Comparison of ENCODE assay signal across 15 mouse cellular contexts in genomic region chr2:38040845-38041244, GRCm38 (mm10).
DNase-seq lines count a peak whose midpoint lies in the region; ATAC-seq lines count a peak whose summit lies in the region.
"Had no signal": no experiment of that assay in that cellular context is flagged by ENCODE, and none has a peak within 500 bp of the region (broad histone marks: within the 10 kb centered on the region; RNA-seq: fewer than 3 reads in every experiment).

No protein-coding gene starts in this region.

- peak; percentile 18 for DNase-seq in hindbrain, embryonic 10.5 days (ENCODE audit: low spot score)
- DNase-seq in embryo, embryonic 10 days (ENCODE audit: low spot score): peak; percentile 58
- peak; percentile 74 for DNase-seq in kidney, adult 18-20 months
- DNase-seq in kidney, postnatal 4 days: peak; percentile 61 to 76
- no peak for DNase-seq in gastrocnemius, postnatal 14 days
- DNase-seq in heart, postnatal 10 days: no peak
- no peak for DNase-seq in left cerebral cortex, adult 9 months (ENCODE audit: low spot score in 2 of 2)
- DNase-seq: liver, postnatal 0 days; right cerebral cortex, postnatal 14 days; thymus, postnatal 14 days had no signal

- intact Hi-C loops in gastrocnemius, postnatal 14 days (cut with DNase I; ENCODE audit: low total_unique reads): no loop called here
- intact Hi-C loops in heart, postnatal 10 days (cut with DNase I): no loop called here

- no peaks in the 10 kb centered on the region for H3K27me3 ChIP-seq in hindbrain, embryonic 10.5 days (ENCODE audit: insufficient read depth, poor library complexity, severe bottlenecking)
- H3K27me3 ChIP-seq in hindbrain, embryonic 16.5 days (replicated peaks; ENCODE audit: control insufficient read depth, insufficient read depth, low read length): no peaks in the 10 kb centered on the region
- H3K27me3 ChIP-seq: limb, embryonic 12.5 days; neural tube, embryonic 12.5 days had no signal

- H3K9ac ChIP-seq in hindbrain, embryonic 16.5 days (ENCODE audit: low read depth, low read length): no peak overlapping the region
- H3K9ac ChIP-seq: limb, embryonic 12.5 days; liver, postnatal 0 days; neural tube, embryonic 12.5 days had no signal

- H3K4me3 ChIP-seq in hindbrain, embryonic 10.5 days: no peak overlapping the region
- H3K4me3 ChIP-seq in hindbrain, embryonic 16.5 days (ENCODE audit: low read length): no peak overlapping the region
- H3K4me3 ChIP-seq: limb, embryonic 12.5 days; neural tube, embryonic 12.5 days had no signal

- no peak overlapping the region for H3K4me2 ChIP-seq in hindbrain, embryonic 16.5 days (ENCODE audit: low read length)
- H3K4me2 ChIP-seq: heart, embryonic 11.5 days; limb, embryonic 12.5 days; neural tube, embryonic 12.5 days had no signal

- no peak for ATAC-seq in hindbrain, embryonic 16.5 days
- ATAC-seq: CD4-positive, CD25-positive, alpha-beta regulatory T cell, adult 4 months; liver, postnatal 0 days had no signal

- H3K36me3 ChIP-seq in hindbrain, embryonic 10.5 days: no peaks in the 10 kb centered on the region
- no peaks in the 10 kb centered on the region for H3K36me3 ChIP-seq in hindbrain, embryonic 16.5 days (ENCODE audit: control insufficient read depth, insufficient read depth, low read length)
- H3K36me3 ChIP-seq: limb, embryonic 12.5 days; neural tube, embryonic 12.5 days had no signal

- H3K9me3 ChIP-seq in hindbrain, embryonic 10.5 days: no peaks in the 10 kb centered on the region
- no peaks in the 10 kb centered on the region for H3K9me3 ChIP-seq in hindbrain, embryonic 16.5 days (ENCODE audit: control insufficient read depth, low read length)
- H3K9me3 ChIP-seq: limb, embryonic 12.5 days; neural tube, embryonic 12.5 days had no signal

- peaks cover 17% of the 10 kb centered on the region for H3K4me1 ChIP-seq in hindbrain, embryonic 10.5 days (replicated peaks)
- no peaks in the 10 kb centered on the region for H3K4me1 ChIP-seq in hindbrain, embryonic 16.5 days (ENCODE audit: control insufficient read depth, insufficient read depth, low read depth, low read length)
- H3K4me1 ChIP-seq: limb, embryonic 12.5 days; neural tube, embryonic 12.5 days had no signal

- no peak overlapping the region for H3K27ac ChIP-seq in hindbrain, embryonic 10.5 days
- H3K27ac ChIP-seq in hindbrain, embryonic 16.5 days (ENCODE audit: low read depth, low read length): no peak overlapping the region
- H3K27ac ChIP-seq: limb, embryonic 12.5 days; neural tube, embryonic 12.5 days had no signal

- 18% methylated on average over 3 of the region's 3 CpGs for WGBS in hindbrain, embryonic 10.5 days
- WGBS in hindbrain, embryonic 16.5 days: 17% methylated on average over 3 of the region's 3 CpGs

Comparison
In these comparisons a context has a peak if more than half of its experiments do, and no peak if none do; other contexts are left out.
1. DNase-seq: peak in hindbrain, embryonic 10.5 days (single experiment), embryo, embryonic 10 days (single experiment), kidney, adult 18-20 months (single experiment) and kidney, postnatal 4 days (2 of 2); none in gastrocnemius, postnatal 14 days (single experiment), heart, postnatal 10 days (0 of 2) and left cerebral cortex, adult 9 months (0 of 2).